Mouse (Mus musculus) testis, adult 2 months (tissue): Measurements from ENCODE around the gene Zfp871.

Experiments
- CTCF ChIP-seq: fragments of 200-500 bp; IDR thresholded peaks from 2 replicates; pipeline ENCODE4 v1.5.1; 2012; ENCODE audit warnings: low read depth, mild to moderate bottlenecking, inconsistent platforms, low read length, moderate library complexity; ENCODE audit not compliant: control insufficient read depth, insufficient read depth, insufficient replicate concordance
- POLR2A ChIP-seq: fragments of 200-500 bp; IDR thresholded peaks from 2 replicates; pipeline ENCODE4 v1.6.1; 2012; ENCODE audit warnings: low read depth, mild to moderate bottlenecking, inconsistent platforms, low read length, moderate library complexity; ENCODE audit not compliant: control insufficient read depth

DNA sequence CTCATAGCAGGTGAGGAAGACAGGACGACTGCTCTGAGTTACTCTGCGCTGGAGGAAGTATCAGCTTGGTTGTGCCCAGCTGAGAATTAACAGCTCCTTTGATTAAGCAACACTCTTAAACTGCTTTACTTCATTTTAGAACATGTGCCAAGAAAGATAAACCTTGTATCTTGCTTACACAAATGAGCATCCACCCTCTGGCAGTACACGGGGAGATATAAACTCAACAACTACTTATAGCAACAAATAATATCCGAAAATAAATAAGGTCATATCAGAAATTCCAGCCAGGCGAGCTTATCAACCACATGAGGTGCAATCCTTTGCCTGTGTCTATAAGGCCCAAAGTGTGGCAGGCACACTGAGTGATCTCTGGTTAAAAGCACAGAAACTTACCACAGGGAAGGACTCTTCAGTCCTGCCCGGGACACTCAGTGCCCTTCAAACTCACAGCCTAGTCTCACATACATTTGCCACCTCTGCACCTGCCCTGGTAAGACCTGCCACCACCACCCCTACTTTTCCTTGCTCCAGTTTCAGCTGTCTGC is 35.2 kb downstream of the Zfp871 start:
- TF ChIP-seq POLR2A (no peak), CTCF (no peak)
